Mouse (Mus musculus) fat pad, adult 2 months (tissue): Measurements from ENCODE around the gene Nedd9.
A peak's percentile ranks its signal among the peaks of the same experiment; 100 is the strongest.

ENCODE experiments used
- DNase-seq: peaks from one replicate; pipeline ENCODE4 v3.0.0-alpha.2; 2011; ENCODE audit warnings: low read depth, low spot score; ENCODE audit errors: extremely low read depth

The Nedd9 gene

GRCm38 (mm10) chr13:41491981-41492702 is 5.0 kb upstream of the Nedd9 start:
- DNase-seq: no peak

GRCm38 (mm10) chr13:41491522-41491921 is 4.4 kb upstream of the Nedd9 start:
- DNase-seq: no peak

GRCm38 (mm10) chr13:41490282-41490681 is 3.1 kb upstream of the Nedd9 start:
- no peak for DNase-seq

GRCm38 (mm10) chr13:41489705-41490275 is 2.6 kb upstream of the Nedd9 start:
- DNase-seq: no peak

GRCm38 (mm10) chr13:41487409-41487743 is 214 bp upstream of the Nedd9 start:
- DNase-seq: no peak

- DNase-seq: no peak
Observed at GRCm38 (mm10) chr13:41483966-41484365, 3.2 kb downstream of the Nedd9 start.

GRCm38 (mm10) chr13:41482408-41483011 is 4.7 kb downstream of the Nedd9 start:
- no peak for DNase-seq

- DNase-seq: no peak
Observed at GRCm38 (mm10) chr13:41479737-41480435, 7.3 kb downstream of the Nedd9 start.

- DNase-seq: peak; percentile 26
Observed at GRCm38 (mm10) chr13:41476216-41476615, 10.9 kb downstream of the Nedd9 start.

- DNase-seq: peak; percentile 83
Observed at GRCm38 (mm10) chr13:41474365-41474764, 12.8 kb downstream of the Nedd9 start.

- peak; percentile 86 for DNase-seq
Observed at GRCm38 (mm10) chr13:41473504-41473903, 13.7 kb downstream of the Nedd9 start.

GRCm38 (mm10) chr13:41472878-41473424 is 14.2 kb downstream of the Nedd9 start:
- DNase-seq: peak; percentile 81

- no peak for DNase-seq
Observed at GRCm38 (mm10) chr13:41468277-41468676, 18.9 kb downstream of the Nedd9 start.

GRCm38 (mm10) chr13:41467036-41467435 is 20.1 kb downstream of the Nedd9 start:
- DNase-seq: no peak

- no peak for DNase-seq
Observed at GRCm38 (mm10) chr13:41466616-41467015, 20.5 kb downstream of the Nedd9 start.

- DNase-seq: no peak
Observed at GRCm38 (mm10) chr13:41466191-41466590, 21.0 kb downstream of the Nedd9 start.

GRCm38 (mm10) chr13:41461418-41461817 is 25.7 kb downstream of the Nedd9 start:
- no peak for DNase-seq

GRCm38 (mm10) chr13:41459683-41460286 is 27.4 kb downstream of the Nedd9 start:
- DNase-seq: no peak

GRCm38 (mm10) chr13:41458709-41459108 is 28.5 kb downstream of the Nedd9 start:
- DNase-seq: no peak

- DNase-seq: no peak
Observed at GRCm38 (mm10) chr13:41457798-41458390, 29.3 kb downstream of the Nedd9 start.
